Mouse (Mus musculus) CD4-positive, CD25-positive, alpha-beta regulatory T cell (primary cell): ENCODE measurements around the gene Serpinf1. TPM values are rescaled to one million over a fixed set of nuclear protein-coding genes. Genes with fewer than 3 reads are reported as not detected.

Experiments used
- polyA plus RNA-seq: library from polyadenylated mRNA; unstranded; fragments of 100-300 nt; shearing (Covaris generic); gene quantifications from one replicate; pipeline ENCODE4 v1.2.1, GENCODE M21; 2017

Gene Serpinf1
- polyA plus RNA-seq = 1.4 TPM

DNA sequence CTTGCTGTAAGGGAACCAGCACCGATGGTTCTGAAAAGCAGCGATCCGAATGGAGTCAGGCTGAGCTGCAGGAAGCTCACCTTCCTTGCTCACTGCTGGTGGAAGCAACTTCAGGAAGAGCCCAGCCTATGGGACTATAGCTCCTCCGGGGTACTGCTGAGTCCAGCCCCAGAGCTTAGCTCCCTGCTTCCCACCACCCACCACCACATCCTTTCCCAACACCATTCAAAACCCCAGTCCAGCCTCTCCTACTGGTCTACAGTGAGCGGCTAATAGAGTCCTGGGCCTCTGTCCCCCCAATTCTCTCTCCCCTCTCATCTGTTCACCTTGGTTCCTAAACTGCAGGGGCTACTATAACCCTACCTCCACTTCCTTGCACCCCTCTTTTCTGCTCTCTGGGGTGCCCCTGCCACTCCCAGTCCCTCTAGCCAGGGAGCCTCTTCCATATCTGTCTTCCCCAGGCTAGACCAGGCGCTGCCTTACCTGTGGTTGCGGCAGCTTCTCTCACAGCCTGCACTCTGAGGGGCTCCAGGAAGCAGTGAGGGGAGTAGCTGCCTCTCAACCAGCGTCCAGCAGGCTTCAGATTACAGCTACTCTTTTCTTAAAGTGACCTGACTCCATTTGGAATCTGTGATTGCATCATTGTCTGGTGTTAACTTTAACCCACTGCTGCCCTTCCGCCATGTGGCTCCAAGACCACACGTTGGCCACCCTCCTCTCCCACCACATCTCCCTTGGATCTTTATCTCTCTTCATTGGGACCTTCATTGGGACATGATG, at the start of gene Serpinf1:
Gene Serpinf1 (minus strand): TSS at position 689 of the 780 bp plus-strand sequence.

DNA sequence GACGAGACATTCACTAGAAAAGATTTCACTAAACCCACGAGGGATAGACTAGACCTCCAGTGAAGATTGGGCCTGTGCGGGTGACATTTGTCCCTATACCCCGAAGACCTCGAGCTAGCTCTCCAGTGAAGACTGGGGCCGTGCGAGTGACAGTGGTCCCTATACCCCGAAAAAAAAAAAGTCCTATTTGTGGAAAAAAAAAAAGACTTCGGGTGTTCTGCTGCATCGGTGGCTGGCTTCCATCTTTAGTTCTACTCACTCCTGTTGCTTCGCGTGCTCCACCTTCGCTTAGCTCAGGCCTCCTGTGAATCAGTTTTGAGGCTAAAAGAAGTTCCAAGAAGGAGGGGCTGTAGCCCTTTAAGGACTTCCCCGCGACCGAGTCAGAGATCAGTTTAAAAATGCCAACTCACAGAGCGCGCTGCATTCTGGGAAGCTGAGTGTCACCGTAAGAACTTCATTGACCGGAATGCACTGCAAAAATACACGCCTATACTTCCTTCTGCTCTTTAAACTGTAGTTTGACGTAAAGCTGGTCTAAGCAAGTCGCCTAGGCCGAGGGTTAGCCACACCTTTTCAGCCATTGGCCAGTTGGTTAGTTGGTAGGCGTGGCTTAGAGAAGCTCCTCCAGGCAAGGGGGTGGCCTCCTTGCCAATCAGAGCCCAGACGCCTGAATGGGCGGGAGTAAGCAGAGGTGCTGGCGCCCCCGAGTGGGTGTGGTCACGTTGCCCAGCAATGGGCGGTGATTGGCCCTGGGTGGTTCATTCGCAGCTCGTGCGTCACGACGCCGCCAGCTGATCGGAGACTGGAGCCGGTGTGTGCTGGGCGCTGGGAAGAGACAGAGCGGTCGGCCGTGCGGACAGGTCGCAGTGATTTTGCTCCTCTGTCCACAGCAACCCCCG, 38.6 kb upstream of the Serpinf1 start, which contains the start of gene Tlcd2:
Gene Tlcd2 (plus strand): TSS at position 872 of the 899 bp plus-strand sequence.

DNA sequence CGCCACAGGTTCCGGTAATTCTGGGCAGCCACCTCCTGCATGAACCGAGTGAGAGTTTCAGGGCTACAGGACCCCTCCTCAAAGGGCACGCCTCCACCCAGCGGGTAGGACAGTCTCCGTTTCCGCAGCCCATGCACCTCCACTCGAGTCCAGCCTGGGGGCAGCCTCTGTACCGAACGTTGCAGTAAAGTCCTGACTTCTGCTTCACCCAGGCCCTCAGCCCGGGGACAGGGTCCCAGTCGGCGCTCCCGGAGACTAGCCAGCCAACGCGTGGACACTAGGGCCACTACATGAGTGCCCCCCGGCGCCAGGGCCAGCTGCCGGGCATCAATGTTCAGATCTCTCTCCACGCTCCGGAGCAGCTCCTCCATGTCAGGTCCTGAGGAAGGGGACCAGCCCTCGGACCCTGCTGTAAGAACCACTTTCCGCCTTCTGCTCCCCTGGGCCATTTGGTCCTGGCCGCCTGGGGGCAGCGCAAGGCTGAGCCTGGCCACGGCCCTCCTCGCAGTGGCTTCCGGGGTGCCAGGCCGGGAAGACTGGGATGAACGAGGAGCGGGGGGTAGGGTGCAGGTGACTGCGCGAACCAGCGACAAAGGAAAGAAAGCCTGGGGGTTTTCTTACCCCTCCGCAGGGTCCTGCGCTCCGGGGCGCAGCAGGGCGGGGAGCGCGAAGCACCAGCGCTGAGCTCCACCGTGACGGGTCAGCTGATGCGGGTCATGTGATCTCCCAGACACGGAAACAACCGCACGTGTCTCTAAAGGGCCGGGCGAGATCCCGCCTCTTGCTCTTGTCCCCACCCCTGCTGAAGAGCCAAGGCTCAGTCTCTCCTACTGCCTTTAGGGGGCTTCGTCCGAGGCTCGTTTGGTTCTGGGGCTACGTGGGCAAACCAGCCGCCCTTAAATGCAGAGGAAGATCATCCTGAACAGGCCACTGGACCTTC, 31.8 kb upstream of the Serpinf1 start, which contains the start of gene Wdr81:
Gene Wdr81 (minus strand): TSS at position 727 of the 940 bp plus-strand sequence.

DNA sequence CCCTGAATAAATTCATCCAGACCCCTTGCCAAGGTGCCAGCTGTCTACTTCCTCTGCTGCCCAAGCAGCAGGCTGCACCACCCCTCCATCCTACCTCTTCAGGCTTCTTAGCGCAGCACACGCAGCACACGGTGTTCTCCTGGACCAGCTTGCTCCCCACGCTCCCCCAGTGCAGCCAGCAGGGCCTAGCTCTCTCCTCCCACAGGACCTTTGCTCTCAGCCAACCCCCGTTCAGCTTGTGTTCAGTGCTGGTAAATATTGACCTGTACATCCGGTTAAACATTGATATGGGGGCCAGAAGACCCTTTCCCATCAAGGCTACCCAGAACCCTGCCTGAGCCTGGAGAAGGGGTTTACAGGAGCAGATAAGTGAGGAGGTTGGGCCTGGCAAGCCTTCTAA, 16.9 kb upstream of the Serpinf1 start, which contains the start of gene Serpinf2:
Gene Serpinf2 (minus strand): TSS at position 229 of the 400 bp plus-strand sequence.

Other genes with a start within 250 kb of the Serpinf1 start
- gene Ovca2, start 243.9 kb downstream of the Serpinf1 start, polyA plus RNA-seq = 34.0 TPM
- gene Dph1, start 231.5 kb downstream of the Serpinf1 start, polyA plus RNA-seq = 23.8 TPM
- 17.3 TPM for gene Rtn4rl1, start 228.9 kb downstream of the Serpinf1 start, polyA plus RNA-seq
- 130 TPM for gene Rpa1, start 74.4 kb downstream of the Serpinf1 start, polyA plus RNA-seq
- 19.0 TPM for gene Smyd4, start 74.3 kb downstream of the Serpinf1 start, polyA plus RNA-seq
- gene Serpinf2, start 16.9 kb upstream of the Serpinf1 start, polyA plus RNA-seq = not detected
- 15.9 TPM for gene Wdr81, start 32.0 kb upstream of the Serpinf1 start, polyA plus RNA-seq
- gene Tlcd2, start 39.0 kb upstream of the Serpinf1 start, polyA plus RNA-seq = 4.8 TPM
- gene Prpf8, start 64.1 kb upstream of the Serpinf1 start, polyA plus RNA-seq = 49.8 TPM
- 0.14 TPM for gene Rilp, start 87.4 kb upstream of the Serpinf1 start, polyA plus RNA-seq
- 0.96 TPM for gene Scarf1, start 90.8 kb upstream of the Serpinf1 start, polyA plus RNA-seq
- gene Slc43a2, start 109.0 kb upstream of the Serpinf1 start, polyA plus RNA-seq = 52.8 TPM
- gene Pitpna, start 165.4 kb upstream of the Serpinf1 start, polyA plus RNA-seq = 358 TPM
- 141 TPM for gene Inpp5k, start 208.3 kb upstream of the Serpinf1 start, polyA plus RNA-seq
- 30.3 TPM for gene Myo1c, start 227.8 kb upstream of the Serpinf1 start, polyA plus RNA-seq